Mouse (Mus musculus) testis, adult 2 months (tissue): ENCODE measurements around the gene Gm49333.

ENCODE experiments used
- CTCF ChIP-seq: fragments of 200-500 bp; IDR thresholded peaks from 2 replicates; pipeline ENCODE4 v1.5.1; 2012; ENCODE audit warnings: low read depth, mild to moderate bottlenecking, inconsistent platforms, low read length, moderate library complexity; ENCODE audit not compliant: control insufficient read depth, insufficient read depth, insufficient replicate concordance
- POLR2A ChIP-seq: fragments of 200-500 bp; IDR thresholded peaks from 2 replicates; pipeline ENCODE4 v1.6.1; 2012; ENCODE audit warnings: low read depth, mild to moderate bottlenecking, inconsistent platforms, low read length, moderate library complexity; ENCODE audit not compliant: control insufficient read depth

DNA sequence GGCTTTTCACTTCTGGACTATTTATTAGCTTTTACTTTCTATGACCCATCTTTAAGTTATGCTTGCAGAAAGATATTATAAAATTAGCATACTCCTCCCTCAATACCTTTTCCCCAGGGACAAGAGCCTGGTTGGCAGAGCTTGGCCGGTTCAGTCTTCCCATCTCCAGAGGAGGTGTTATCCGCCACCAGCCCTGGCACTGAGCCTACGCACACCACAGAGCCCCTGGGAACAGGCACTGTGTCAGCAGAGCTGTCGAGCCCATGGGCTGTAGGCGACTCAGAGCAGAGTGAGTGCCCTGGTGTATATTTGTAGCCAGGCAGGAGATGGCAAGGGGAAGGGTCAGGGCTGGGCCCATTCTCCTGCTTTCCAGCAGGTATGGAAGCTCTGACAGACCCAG is 10.9 kb upstream of the Gm49333 start:
- TF ChIP-seq CTCF (no peak), POLR2A (no peak)
